Mouse (Mus musculus) heart, embryonic 14.5 days (tissue): ENCODE data around the gene Tpst1. TPM values are rescaled to one million over a fixed set of nuclear protein-coding genes. Genes with fewer than 3 reads are reported as not detected.
A peak's percentile ranks its signal among the peaks of the same experiment; 100 is the strongest.

Experiments used
- ATAC-seq: fragments of 200-750 bp; cut with Nextera tagmentation; 2 replicates; pipeline ENCODE4 v1.8.0; 2017; ENCODE audit warnings: low read depth, moderate TSS enrichment; ENCODE audit not compliant: insufficient number of reproducible peaks, insufficient read depth, low FRiP score
- H3K27ac ChIP-seq, 2 experiments: fragments of 200-500 bp in 1 of 2; fragments of 300-500 bp in 1 of 2; sonication (generic) in 1 of 2; replicated peaks in 1 of 2; 2 replicates each; pipeline ENCODE4 v1.5.1; 2012 to 2014; ENCODE audit warnings: low read depth in 2 of 2, low read length in 2 of 2, control low read depth in 1 of 2, mild to moderate bottlenecking in 1 of 2, mixed read lengths in 1 of 2; ENCODE audit not compliant: control insufficient read depth in 1 of 2, insufficient read depth in 1 of 2
- H3K27me3 ChIP-seq: fragments of 300-500 bp; sonication (generic); 2 replicates; pipeline ENCODE4 v1.6.1; 2014; ENCODE audit warnings: mild to moderate bottlenecking, low read length, control low read depth; ENCODE audit not compliant: control insufficient read depth, insufficient read depth
- H3K36me3 ChIP-seq: fragments of 300-500 bp; sonication (generic); 2 replicates; pipeline ENCODE4 v1.6.1; 2014; ENCODE audit warnings: mild to moderate bottlenecking, control low read depth, low read length, mixed read lengths; ENCODE audit not compliant: control insufficient read depth, insufficient read depth
- H3K4me1 ChIP-seq, 2 experiments: fragments of 200-500 bp in 1 of 2; fragments of 300-500 bp in 1 of 2; sonication (generic) in 1 of 2; 2 replicates each; pipeline ENCODE4 v1.6.1; 2012 to 2014; ENCODE audit warnings: low read length in 2 of 2, control low read depth in 1 of 2, mixed read lengths in 1 of 2; ENCODE audit not compliant: control insufficient read depth in 2 of 2, insufficient read depth in 2 of 2
- H3K4me2 ChIP-seq: fragments of 300-500 bp; sonication (generic); 2 replicates; pipeline ENCODE4 v1.6.1; 2014; ENCODE audit warnings: mild to moderate bottlenecking, low read length
- H3K4me3 ChIP-seq, 2 experiments: fragments of 200-500 bp in 1 of 2; fragments of 300-500 bp in 1 of 2; sonication (generic) in 1 of 2; 2 replicates each; pipeline ENCODE4 v1.5.1; 2012 to 2014; ENCODE audit warnings: low read length in 2 of 2, mild to moderate bottlenecking in 2 of 2, control low read depth in 1 of 2, low read depth in 1 of 2, moderate library complexity in 1 of 2; ENCODE audit not compliant: control insufficient read depth in 1 of 2, insufficient read depth in 1 of 2
- H3K9ac ChIP-seq: fragments of 300-500 bp; sonication (generic); 2 replicates; pipeline ENCODE4 v1.6.1; 2014; ENCODE audit warnings: mild to moderate bottlenecking, low read length
- H3K9me3 ChIP-seq: fragments of 300-500 bp; sonication (generic); 2 replicates; pipeline ENCODE4 v1.6.1; 2016; ENCODE audit warnings: low read length, control low read depth; ENCODE audit not compliant: control insufficient read depth
- WGBS: fragments of 180-500 bp; shearing (Covaris S2); extraction: QIAGEN DNeasy Blood & Tissue Kit; methylation state at CpG from one replicate; pipeline ENCODE4 v1.1.7; 2014; 5-methylcytosine and 5-hydroxymethylcytosine counted together
- polyA plus RNA-seq: library from polyadenylated mRNA; unstranded; fragments of >200 nt; fragmentation: Nextera tagmentation; extraction: Ambion mirVana; gene quantifications from 2 replicates; pipeline ENCODE4 v1.2.1, GENCODE M21; 2014

Gene Tpst1
- polyA plus RNA-seq, 1 experiment from 2014 or later, result 24.5 TPM

- Histone ChIP-seq H3K27me3 (peaks cover 57% of the 10 kb centered on the region), H3K4me3 (no peak overlapping the region), H3K9me3 (no peaks in the 10 kb centered on the region), H3K4me1 (no peaks in the 10 kb centered on the region), H3K4me2 (no peak overlapping the region), H3K9ac (no peak overlapping the region), H3K36me3 (peaks cover 46% of the 10 kb centered on the region), H3K27ac (no peak overlapping the region)
- WGBS, result 85% methylated on average over 6 of the region's 6 CpGs
- no peak for ATAC-seq
Measured at GRCm38 (mm10) chr5:130052955-130053354, 20.2 kb upstream of the Tpst1 start.

- Histone ChIP-seq H3K36me3 (peaks cover 30% of the 10 kb centered on the region), H3K4me2 (no peak overlapping the region), H3K4me1 (peaks cover 3 to 15% of the 10 kb centered on the region in 2 experiments), H3K27ac (no peak overlapping the region), H3K27me3 (peaks cover 36% of the 10 kb centered on the region), H3K4me3 (no peak overlapping the region), H3K9ac (no peak overlapping the region), H3K9me3 (no peaks in the 10 kb centered on the region)
- ATAC-seq, result no peak
- 89% methylated on average over 4 of the region's 4 CpGs for WGBS
Measured at GRCm38 (mm10) chr5:130055688-130056087, 17.4 kb upstream of the Tpst1 start.

GRCm38 (mm10) chr5:130056303-130056702 is 16.8 kb upstream of the Tpst1 start:
- Histone ChIP-seq H3K4me3 (no peak overlapping the region), H3K36me3 (peaks cover 26% of the 10 kb centered on the region), H3K4me2 (no peak overlapping the region), H3K4me1 (peaks cover 3 to 15% of the 10 kb centered on the region in 2 experiments), H3K27ac (no peak overlapping the region), H3K9me3 (no peaks in the 10 kb centered on the region), H3K27me3 (peaks cover 30% of the 10 kb centered on the region), H3K9ac (no peak overlapping the region)
- ATAC-seq, result no peak
- 85% methylated on average over 2 of the region's 2 CpGs for WGBS

- WGBS, result 41% methylated on average over 12 of the region's 12 CpGs
- Histone ChIP-seq H3K9me3 (no peaks in the 10 kb centered on the region), H3K9ac (peak overlapping the region; percentile 13; the same call in 1 of the 2 replicates), H3K4me2 (peak overlapping the region; percentile 3; the same call in 1 of the 2 replicates), H3K27ac (peak overlapping the region; percentile 69), H3K4me3 (no peak overlapping the region), H3K4me1 (peaks cover 3 to 15% of the 10 kb centered on the region in 2 experiments), H3K27me3 (peaks cover 6% of the 10 kb centered on the region), H3K36me3 (peaks cover 14% of the 10 kb centered on the region)
- ATAC-seq, result peak; percentile 78
Measured at GRCm38 (mm10) chr5:130059413-130060328, 13.5 kb upstream of the Tpst1 start.

- 58% methylated on average over 4 of the region's 4 CpGs for WGBS
- Histone ChIP-seq H3K36me3 (peaks cover 10% of the 10 kb centered on the region), H3K4me3 (no peak overlapping the region), H3K9ac (no peak overlapping the region; the same call in 1 of the 2 replicates), H3K27ac (peak overlapping the region in 1 of 2 experiments; percentile 69; a peak in 1 of 4 replicates), H3K9me3 (no peaks in the 10 kb centered on the region), H3K4me2 (no peak overlapping the region; the same call in 1 of the 2 replicates), H3K4me1 (peaks cover 3 to 15% of the 10 kb centered on the region in 2 experiments), H3K27me3 (0 out of 2 replicates have a peak, but pooled peaks cover 4% of the 10 kb centered on the region)
- peak; percentile 4; the same call in 1 of the 2 replicates for ATAC-seq
Measured at GRCm38 (mm10) chr5:130060329-130060665, 12.8 kb upstream of the Tpst1 start.

- 53% methylated on average over 2 of the region's 2 CpGs for whole genome bisulfite sequencing
- ATAC-seq, result no peak
- no peak overlapping the region for H3K4me2 ChIP-seq
- peak overlapping the region; percentile 30 to 64; a peak in 2 of 4 replicates for H3K27ac ChIP-seq
- no peaks in the 10 kb centered on the region for H3K27me3 ChIP-seq
- H3K4me1 ChIP-seq, result peaks cover 3 to 15% of the 10 kb centered on the region in 2 experiments
- no peak overlapping the region for H3K9ac ChIP-seq
- H3K4me3 ChIP-seq, result no peak overlapping the region
- H3K9me3 ChIP-seq, result 0 out of 2 replicates have a peak, but pooled peaks cover 6% of the 10 kb centered on the region
- peaks cover 6% of the 10 kb centered on the region; the same call in 1 of the 2 replicates for H3K36me3 ChIP-seq
Measured at GRCm38 (mm10) chr5:130062096-130062495, 11.0 kb upstream of the Tpst1 start.

- Histone ChIP-seq H3K9ac (no peak overlapping the region), H3K9me3 (0 out of 2 replicates have a peak, but pooled peaks cover 6% of the 10 kb centered on the region), H3K4me1 (peaks cover 3 to 15% of the 10 kb centered on the region in 2 experiments), H3K27ac (no peak overlapping the region), H3K36me3 (peaks cover 6% of the 10 kb centered on the region; the same call in 1 of the 2 replicates), H3K4me2 (no peak overlapping the region), H3K4me3 (no peak overlapping the region), H3K27me3 (no peaks in the 10 kb centered on the region)
- WGBS, result 77% methylated on average over 2 of the region's 2 CpGs
- ATAC-seq, result no peak
Measured at GRCm38 (mm10) chr5:130063760-130064159, 9.4 kb upstream of the Tpst1 start.
